Mouse (Mus musculus) G1E (cell line): ENCODE results near the gene Adat1.

Experiments
- CTCF ChIP-seq: IDR thresholded peaks from 2 replicates; pipeline ENCODE4 v1.5.1; 2012; ENCODE audit warnings: low read depth, low read length, inconsistent platforms, mixed read lengths
- GATA1 ChIP-seq: IDR thresholded peaks from 2 replicates; pipeline ENCODE4 v1.6.1; 2012; ENCODE audit warnings: borderline replicate concordance, low read length, inconsistent platforms, mixed read lengths
- TAL1 ChIP-seq: conservative IDR thresholded peaks from 2 replicates; pipeline ENCODE4 v1.6.1; 2012; ENCODE audit warnings: low read depth, low read length, inconsistent platforms, mixed read lengths

GRCm38 (mm10) chr8:111924976-111925375, 67.1 kb downstream of the Adat1 start:
- TF ChIP-seq CTCF (no peak), GATA1 (no peak), TAL1 (no peak)
